Mouse (Mus musculus) kidney, postnatal 14 days (tissue): ENCODE data around the gene Hoxa7.

Source experiments
- DNase-seq: peaks from one replicate; pipeline ENCODE4 v3.0.0; 2022; ENCODE audit warnings: mixed read lengths

The Hoxa7 gene

DNA sequence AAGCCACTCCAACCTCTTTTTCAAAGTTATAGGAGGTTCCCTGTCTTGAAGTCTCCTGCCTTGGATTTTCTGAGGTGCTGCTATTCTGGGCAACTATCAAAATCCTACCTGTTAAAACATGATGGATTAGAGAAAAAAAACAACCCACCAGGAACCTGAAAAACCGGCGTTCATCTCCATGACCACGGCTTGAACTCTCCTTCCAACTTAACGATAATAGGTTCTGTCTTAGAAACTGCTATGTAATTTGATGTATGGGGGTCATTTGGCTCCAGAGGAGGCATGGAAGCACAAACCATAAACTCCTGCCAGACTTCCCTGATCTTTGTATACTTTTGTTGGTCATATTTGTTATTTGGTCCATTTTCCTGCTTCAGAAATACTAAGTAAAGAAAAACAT, 48.0 kb downstream of the Hoxa7 start:
- no peak for DNase-seq

DNA sequence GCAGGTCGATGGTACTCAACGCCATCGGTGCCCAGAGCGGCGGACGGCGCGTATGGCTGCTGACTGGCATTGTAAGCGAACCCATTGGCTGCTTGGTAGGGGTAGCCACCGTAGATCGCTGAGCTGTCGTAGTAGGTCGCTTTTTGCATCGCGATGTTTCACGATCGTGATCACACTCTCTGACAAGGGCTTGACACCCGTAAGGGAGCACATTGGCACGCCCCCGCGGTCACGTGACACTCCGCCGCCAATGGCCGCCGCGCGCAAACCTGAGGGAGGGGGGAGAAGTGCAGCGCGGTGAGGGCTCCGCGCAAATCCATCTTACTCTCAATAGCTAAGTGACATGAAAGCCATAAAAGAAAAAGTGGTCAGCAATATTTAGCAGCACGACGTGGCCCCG, 49.2 kb downstream of the Hoxa7 start:
- peak; percentile 95 for DNase-seq

DNA sequence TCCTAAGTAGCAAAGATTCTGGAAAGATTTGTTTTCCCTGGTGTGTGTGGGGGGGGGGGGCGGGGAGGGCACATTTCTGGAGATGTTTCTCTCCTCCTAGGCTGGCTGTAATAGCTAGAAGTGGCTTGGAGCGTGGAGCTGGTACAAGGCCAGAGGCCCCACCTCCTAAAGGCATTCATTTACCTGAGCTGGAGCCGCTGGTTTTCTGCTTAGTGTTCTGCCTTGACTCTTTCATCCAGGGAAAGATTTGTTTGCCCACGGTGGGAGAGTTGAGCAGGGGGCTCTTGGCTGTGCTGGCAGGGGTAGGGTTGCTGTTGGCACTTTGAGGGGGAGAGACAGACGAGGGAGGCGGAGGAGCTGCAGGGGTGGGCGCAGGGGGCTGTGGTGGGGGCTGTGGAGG, 49.7 kb downstream of the Hoxa7 start:
- DNase-seq: peak; percentile 50

DNA sequence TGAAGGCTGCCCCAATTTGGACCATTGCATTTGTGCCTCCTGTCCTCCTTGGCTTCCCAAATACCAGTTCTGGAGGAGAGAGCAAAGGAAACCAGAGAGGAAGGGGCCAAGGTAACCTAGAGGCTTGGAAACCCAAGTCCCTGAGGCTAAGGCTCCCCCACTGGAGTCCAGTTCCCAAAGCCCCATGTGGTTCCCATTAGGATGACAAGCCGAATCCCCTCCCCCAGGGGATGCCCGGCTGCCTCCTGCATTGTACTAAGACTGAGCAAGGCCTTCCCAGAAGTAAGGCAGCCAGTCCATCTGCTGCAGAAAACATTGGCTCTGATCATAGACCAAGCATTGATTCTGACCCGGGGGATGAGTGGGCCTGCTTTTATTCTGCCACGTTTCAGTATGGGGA, 50.3 kb downstream of the Hoxa7 start:
- peak; percentile 29 for DNase-seq

DNA sequence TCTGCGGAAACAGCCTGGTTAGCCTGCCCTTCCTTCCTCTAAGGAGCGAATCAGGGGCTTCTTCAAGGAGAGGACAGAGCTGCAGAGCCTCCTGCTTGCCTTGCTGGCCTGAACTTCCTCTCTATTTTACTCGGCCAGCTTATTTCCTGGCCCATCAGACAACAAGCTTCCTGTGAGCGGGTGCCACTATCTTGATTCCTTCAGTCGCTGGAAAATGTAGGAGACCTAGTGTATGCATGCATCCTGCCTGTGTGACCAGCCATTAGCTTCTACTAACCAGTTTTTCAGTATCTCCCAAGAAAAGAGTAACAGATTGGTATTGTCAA, 50.8 kb downstream of the Hoxa7 start:
- DNase-seq: peak; percentile 71

DNA sequence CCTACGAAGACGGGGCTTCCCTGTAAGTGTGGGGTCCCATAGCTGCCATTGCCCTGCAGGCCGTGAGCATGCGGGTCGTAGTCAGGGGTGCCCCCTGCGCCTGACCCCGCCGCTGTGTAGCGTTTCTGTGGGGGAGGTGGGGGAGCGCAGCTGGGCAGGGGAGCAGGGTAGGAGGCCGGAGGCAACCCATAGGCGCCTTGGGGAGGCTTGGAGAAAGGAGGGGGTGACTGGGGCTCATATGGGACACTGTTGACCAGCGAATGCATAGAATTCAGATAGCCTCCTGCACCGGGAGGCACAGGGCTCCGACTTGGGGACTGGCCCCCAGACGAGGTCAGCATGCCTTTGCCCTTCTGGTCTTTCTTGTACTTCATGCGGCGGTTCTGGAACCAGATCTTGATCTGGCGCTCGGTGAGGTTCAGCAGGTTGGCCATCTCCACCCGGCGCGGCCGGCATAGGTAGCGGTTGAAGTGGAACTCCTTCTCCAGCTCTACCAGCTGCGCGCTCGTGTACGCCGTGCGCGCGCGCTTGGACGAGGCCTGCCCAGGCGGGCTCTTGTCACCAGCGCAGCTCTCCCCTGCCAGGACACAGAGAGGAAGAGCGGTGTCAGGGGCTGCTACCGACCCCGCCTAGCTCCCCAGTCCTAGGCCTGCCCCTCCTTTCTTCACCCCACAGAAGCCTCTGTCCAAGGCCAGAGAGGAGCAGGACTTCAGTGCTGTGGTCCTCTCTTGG, 51.3 kb downstream of the Hoxa7 start:
- no peak for DNase-seq

DNA sequence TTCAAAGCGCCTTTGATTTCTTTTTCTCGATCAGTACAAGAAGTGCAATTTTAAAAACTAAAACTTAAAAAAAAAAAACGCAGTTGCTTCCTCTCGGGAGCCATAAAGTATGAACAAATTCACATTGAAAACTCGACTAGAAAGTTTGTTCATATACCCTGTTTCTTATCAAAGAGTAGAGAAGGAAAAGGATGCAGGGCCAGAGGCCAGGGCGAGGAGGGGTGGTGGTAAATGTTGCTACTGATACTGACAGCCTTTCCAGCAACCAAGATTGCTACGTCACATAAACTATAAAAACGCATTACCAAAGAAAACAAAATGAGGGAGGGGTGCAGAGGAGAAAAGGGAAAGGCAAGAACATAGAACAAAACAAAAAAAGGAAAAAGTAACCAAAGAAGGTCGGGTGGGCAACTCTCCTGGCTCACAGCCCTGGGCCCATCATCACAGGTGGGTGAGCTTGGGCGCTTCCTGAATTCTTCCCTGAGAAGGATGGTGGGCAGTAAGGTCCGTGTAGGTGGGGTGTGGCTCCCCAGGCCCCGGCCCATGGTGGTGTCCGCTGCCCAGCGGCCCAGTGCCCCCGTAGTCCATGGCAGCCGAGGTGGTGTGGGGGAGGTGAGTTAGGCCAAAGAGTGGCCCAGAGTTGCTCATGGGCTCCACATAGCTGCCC, 52.0 kb downstream of the Hoxa7 start:
- DNase-seq: peak; percentile 20

DNA sequence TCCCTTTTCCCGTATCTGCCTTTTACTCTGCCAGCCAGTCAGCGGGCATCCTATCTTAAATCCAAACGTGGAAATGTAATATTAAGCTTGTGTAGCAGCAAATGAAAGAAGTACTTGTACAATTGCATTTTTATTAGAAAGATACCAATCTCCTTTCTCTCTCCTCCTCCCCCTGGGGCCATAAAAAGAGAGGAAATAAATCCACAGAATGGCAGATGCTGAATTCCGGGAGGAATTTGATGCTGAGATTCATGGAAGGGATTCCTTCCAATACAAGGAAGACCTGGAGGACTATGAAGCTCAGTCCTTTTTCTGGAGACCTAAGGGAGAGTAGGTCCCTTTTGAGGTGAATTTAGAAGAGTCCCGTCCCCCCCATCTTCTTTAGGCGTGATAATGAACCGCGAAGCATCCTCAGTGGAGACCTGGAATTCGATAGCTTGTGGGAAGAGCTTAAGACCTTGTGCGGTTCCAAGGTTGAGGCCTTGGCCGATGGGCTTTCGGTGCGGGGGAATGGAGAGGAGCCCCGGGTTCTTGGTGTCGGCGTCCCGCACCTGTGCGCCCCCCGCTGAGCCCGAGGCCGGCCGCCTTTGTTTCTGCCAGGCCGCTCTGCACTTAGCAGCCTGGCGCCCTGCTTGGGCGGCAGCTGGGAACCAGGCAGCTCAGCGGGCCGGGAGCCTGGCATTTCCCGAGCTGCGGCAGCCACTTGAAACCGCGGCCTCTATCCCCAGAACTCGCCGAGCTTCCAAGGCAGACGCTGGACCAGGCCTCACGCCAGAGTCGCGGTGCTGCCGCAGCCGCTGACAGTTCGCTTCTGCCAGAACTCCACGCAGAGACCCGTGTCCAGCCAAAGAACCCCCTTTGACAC, 53.2 kb downstream of the Hoxa7 start:
- peak; percentile 38 for DNase-seq

DNA sequence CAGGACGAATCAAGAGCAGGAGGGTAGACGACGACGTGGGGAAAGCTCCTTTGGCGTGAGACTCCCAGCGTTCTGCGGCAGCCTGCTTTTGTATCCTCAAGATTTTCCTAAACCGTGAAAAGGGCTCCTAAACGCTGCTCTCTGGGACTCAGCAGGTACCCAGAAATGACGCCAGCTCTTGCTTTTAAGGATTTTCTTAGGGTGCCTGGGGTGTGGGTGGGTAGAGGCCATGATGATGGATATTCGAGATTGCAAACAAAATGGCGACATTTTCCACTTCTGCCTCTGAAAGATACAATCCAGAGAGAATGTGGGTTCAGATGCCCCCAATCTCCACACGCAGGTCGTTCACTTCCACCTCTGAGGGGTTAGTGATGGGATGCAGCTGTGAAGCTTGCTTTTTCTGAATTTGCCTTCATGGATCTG, 53.9 kb downstream of the Hoxa7 start:
- DNase-seq: no peak

DNA sequence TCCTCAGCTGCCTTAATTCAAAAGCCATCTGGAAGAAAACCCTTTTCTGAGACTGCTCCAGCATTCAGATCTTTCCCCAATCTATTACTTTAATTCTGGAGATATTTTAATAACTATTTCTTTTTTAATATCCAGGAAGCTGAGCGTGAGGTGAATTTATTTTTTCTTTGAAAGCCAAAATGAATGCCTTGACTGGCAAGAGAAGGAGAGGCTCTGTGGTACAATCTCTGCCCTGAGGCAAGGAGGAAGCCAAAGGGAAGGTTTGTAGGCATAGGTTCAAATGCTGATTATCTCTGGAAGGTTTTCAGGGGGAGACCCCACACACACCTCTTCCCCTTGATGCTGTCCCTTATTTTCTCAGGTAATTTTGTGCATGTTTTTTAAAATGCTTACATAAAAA, 54.5 kb downstream of the Hoxa7 start:
- no peak for DNase-seq

DNA sequence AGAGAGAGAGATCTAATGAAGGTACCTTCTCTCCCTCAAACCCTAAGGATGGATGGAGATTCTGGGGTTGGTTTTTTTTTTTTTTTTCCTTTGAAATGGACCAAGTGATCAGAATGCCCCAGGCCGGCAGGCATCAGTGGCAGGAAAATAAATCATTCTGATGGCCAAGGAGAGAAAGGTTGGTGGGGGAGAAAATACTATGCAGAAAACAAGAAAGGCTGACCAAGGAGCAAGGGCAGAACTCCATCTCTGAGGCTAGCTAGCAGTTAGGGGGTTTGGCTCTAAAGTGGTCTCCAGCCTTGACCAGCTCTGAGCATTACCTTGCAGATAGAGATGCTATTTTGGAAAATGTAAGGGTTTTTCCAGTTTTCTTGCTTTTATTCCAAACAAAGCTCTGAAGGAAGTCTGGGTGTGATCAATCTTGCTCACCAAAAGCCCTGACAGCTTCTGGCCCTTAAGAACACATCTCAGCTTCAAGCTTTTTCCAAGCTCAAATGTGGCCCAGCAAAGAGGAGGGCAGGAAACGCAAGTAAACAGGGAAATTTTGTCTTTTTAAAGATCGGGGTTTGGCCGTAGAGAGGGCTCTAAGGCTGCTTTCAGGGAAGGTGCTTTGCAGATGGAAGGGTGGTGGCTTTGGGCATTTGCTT, 55.1 kb downstream of the Hoxa7 start:
- DNase-seq: no peak

DNA sequence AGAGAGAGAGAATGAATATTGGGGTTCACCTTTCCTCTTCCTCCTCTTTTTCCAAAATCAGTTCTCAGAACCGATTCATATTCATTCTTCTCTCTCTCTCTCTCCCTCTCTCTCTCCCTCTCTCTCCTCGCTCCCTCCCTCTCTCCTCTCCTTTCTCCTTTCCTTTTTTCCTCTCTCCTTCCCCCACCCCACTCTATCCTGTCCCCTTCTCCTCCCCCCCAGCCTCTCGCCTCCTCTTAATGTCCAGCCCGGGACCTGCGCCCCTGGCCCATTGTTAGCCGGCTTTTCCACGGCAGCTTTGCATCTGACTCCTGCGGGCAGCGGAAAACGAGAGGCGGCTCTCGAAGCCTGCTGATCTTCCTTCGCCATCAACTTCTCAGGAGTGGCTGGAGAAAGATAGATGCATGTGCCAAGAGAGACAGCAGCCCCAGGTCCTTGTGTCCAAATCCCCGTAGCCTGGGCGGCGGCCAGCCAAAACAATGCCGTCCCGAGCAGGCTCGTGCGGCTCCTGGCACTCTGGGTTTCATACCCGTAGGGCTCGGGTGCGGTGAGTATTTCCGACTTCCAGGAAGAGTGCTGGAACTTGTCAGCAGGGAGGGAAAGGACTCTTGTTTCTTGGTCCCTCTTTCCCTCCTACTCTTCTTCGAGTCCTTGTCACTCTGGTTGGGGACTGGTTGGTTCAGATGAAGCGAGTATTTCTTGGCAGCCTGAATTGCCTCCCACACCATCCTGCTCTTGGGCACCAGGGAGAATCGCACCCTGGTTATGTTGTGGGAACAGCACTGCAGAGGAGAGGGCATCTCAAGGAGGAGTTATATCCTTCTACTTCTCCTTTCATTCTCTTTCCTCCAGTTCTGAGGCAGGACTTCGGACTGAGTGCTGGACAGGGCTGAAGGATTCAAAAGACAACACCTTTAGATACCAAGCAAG, 55.9 kb downstream of the Hoxa7 start:
- peak; percentile 56 for DNase-seq

DNA sequence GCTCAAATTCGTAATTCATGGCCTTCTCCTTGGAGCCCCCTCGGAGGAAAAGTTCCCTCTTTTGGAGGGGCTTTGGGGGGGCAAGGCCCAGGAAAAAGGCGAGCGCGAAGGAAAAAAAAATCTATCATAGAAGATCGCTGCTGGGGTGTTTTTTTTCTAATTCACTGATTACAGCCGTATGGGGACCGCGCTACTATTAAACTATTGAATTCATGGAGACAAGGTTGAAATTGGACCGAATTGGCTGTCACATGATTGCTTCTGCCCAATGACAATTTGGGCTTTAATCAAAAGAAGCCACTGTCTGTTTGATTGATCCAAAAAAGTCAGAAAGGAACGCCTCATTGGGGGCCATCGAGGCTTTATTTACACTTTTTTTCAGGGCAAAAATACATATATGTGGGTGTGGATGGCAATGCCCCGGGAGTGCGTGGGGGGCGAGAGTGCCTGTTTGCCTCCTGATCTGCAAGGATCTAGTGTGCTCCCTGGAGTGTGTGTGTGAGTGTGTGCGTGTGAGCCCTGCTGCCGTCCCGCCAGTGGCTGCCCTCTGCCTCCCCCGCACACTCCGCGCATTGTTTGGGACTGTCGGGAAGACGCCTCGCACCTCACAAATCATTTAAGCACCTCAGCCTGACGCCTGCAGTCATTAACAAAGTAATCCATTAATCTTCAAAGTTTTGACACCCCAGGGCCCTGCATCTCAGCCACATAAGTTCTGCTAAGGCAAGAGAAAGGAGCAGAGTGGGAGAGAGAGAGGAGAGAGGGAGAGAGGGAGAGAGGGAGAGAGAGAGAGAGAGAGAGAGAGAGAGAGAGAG, 56.8 kb downstream of the Hoxa7 start, which contains the start of gene Hoxa2:
Gene Hoxa2 (minus strand): TSS at position 206 of the 815 bp plus-strand sequence.
- peak; percentile 48 for DNase-seq
